Mouse (Mus musculus) thymus, postnatal 10 days (tissue): Measurements from ENCODE around the gene Gm10272.
"Not testable (repeated sequence)": the region's sequence is repeated elsewhere in the genome, so short reads cannot be mapped to it uniquely, and the experiment has no call there.

Experiments used
- DNase-seq, 2 experiments: peaks; one replicate each; pipeline ENCODE4 v3.0.0; 2021; ENCODE audit warnings: low spot score in 2 of 2

Gene Gm10272

GRCm38 (mm10) chr10:77728280-77728679 lies 21.9 kb downstream of the Gm10272 start:
- no peak for DNase-seq

GRCm38 (mm10) chr10:77729241-77729640 lies 22.8 kb downstream of the Gm10272 start:
- peak in 1 of 2 experiments; percentile 20 for DNase-seq

- no peak for DNase-seq
Observed at GRCm38 (mm10) chr10:77735928-77736327, 29.5 kb downstream of the Gm10272 start.

GRCm38 (mm10) chr10:77738929-77739328 lies 32.5 kb downstream of the Gm10272 start:
- DNase-seq: no peak

- not testable (repeated sequence) for DNase-seq
Observed at GRCm38 (mm10) chr10:77741924-77742688, 35.7 kb downstream of the Gm10272 start, which contains the start of gene Gm18596. Gene Gm18596 (minus strand): TSS chr10:77742638.

- DNase-seq: not testable (repeated sequence)
Observed at GRCm38 (mm10) chr10:77750686-77751085, 44.3 kb downstream of the Gm10272 start.

GRCm38 (mm10) chr10:77751254-77751653 lies 44.8 kb downstream of the Gm10272 start, which contains the start of gene Gm9736:
Gene Gm9736 (minus strand): TSS chr10:77751354.
- not testable (repeated sequence) for DNase-seq

- not testable (repeated sequence) for DNase-seq
Observed at GRCm38 (mm10) chr10:77752312-77752711, 45.9 kb downstream of the Gm10272 start.

GRCm38 (mm10) chr10:77753448-77753847 lies 47.0 kb downstream of the Gm10272 start:
- DNase-seq: no peak
